Mouse (Mus musculus): Measurements from ENCODE around the gene Zfp212. TPM values are rescaled to one million over a fixed set of nuclear protein-coding genes. Genes with fewer than 3 reads are reported as not detected.

Gene Zfp212
- 11.0 and 12.1 TPM in 2 replicates for polyA plus RNA-seq (2015; fragmentation: Nextera tagmentation; extraction: Ambion mirVana)

DNA sequence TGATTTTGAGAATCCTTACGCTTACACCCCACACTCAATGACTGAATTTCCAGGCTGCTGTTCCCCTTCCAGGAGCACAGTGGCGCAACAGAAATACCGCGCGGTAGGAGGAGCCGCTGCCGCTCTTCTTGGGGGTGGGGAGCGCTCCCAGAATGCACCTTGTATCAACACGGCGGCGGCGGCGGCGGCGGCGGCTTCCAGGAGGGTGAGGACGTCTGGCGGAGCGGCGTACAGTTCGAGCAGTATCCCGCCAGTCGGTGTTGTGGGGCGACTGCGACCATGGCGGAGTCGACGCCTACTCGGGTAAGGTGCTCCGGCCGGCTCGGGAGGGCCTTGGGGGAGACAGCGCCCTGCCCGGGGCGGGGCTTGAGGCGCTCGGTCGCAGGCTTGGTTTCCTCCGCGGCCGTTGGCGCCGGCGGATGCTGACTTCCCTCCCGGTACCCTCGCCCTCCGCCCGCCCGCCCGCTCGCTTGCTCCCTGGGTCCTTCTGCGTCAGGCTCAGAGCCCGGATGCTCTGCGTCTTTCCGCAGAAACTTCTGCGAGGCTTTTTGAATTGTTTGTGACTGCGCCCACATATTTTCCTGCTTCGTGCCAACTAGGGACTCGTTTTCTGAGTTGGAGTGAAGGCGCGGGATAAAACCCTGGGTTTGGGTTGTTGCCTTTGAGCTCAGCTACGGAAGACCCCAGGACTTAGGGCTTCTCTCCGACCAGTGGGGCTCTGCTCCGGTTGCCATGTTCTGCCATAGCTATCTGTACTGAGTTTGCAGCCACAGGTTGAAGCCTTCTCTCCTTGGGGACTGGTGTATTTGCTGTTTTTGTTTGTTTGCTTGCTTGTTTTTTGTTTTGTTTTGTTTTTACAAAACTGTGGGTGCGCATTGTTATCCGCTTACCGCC is at the start of gene Zfp212:
TSS of gene Zfp212 (plus strand) at position 30 of the 894 bp plus-strand sequence.

DNA sequence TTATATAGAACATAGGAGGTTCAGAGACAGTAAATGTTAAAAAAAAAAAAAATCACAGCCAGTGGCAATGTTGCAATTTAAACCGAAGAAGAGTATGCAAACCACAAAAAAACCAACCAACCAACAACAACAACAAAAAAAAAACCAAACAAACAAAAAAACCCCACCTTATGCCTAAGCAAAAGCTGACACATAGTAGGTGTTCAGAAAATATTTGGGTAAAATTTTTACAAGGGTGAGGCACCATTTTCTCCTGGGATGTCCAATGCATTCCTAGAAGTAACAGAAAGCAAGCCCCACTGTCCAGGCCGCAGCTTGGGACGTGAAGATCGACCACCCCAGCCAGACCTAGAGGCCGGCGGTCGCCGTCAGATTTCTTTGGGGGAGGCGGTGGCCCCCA is 43.2 kb upstream of the Zfp212 start, which contains the start of gene Zfp282:
TSS of gene Zfp282 (plus strand) at position 147 of the 400 bp plus-strand sequence.

DNA sequence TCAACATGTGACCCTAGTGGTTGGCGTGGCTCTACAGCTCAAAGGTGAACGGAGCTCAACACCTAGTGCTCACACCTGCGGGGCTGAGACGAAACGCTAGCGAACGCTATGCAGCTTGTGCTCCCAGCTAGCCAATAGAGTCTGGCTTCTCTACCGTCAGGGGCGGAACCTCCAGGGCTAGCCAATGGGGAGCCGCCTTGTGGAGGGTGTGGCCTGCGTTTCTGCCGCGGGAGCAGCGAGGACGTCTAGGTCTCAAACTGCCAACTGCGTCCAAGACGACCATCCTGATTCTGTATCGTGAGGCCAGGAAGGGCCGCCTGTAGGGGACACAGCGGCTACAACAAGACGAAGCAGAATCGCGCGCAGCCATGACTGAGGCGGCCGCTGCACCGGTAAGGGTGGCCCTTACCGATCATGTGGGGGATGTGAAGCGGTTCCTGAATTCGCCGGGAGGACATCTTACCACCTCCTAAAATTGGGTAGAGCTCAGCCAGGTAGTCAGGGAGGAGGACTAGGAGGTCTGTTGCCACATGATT is 33.0 kb downstream of the Zfp212 start, which contains the start of gene Zfp956:
TSS of gene Zfp956 (plus strand) at position 200 of the 536 bp plus-strand sequence.

Other genes starting within 250 kb of the Zfp212 start
- 100 and 130 TPM in 2 replicates for gene Pdia4, start 107.0 kb upstream of the Zfp212 start, polyA plus RNA-seq (2015; fragmentation: Nextera tagmentation; extraction: Ambion mirVana)
- 1.5 and 2.2 TPM in 2 replicates for gene Zfp786, start 89.6 kb upstream of the Zfp212 start, polyA plus RNA-seq (2015; fragmentation: Nextera tagmentation; extraction: Ambion mirVana)
- 5.0 and 7.5 TPM in 2 replicates for gene Zfp398, start 84.8 kb upstream of the Zfp212 start, polyA plus RNA-seq (2015; fragmentation: Nextera tagmentation; extraction: Ambion mirVana)
- 10.4 and 10.5 TPM in 2 replicates for gene Zfp282, start 43.3 kb upstream of the Zfp212 start, polyA plus RNA-seq (2015; fragmentation: Nextera tagmentation; extraction: Ambion mirVana)
- gene Zfp956, start 32.9 kb downstream of the Zfp212 start, polyA plus RNA-seq (2015; fragmentation: Nextera tagmentation; extraction: Ambion mirVana), result 7.2 and 8.9 TPM in 2 replicates
- 3.8 and 5.8 TPM in 2 replicates for gene Zfp777, start 128.4 kb downstream of the Zfp212 start, polyA plus RNA-seq (2015; fragmentation: Nextera tagmentation; extraction: Ambion mirVana)
- 13.9 and 14.4 TPM in 2 replicates for gene Zfp746, start 166.1 kb downstream of the Zfp212 start, polyA plus RNA-seq (2015; fragmentation: Nextera tagmentation; extraction: Ambion mirVana)